Mouse (Mus musculus): Measurements from ENCODE around the gene Btbd35f6. TPM values are rescaled to one million over a fixed set of nuclear protein-coding genes. Genes with fewer than 3 reads are reported as not detected.
"Not testable (repeated sequence)": the region's sequence is repeated elsewhere in the genome, so short reads cannot be mapped to it uniquely, and the experiment has no call there.

The Btbd35f6 gene
- polyA plus RNA-seq (2015; fragmentation: Nextera tagmentation; extraction: Ambion mirVana) = not detected in 2 replicates

GRCm38 (mm10) chrX:33956440-33956839, at the start of gene Btbd35f6:
TSS of gene Btbd35f6 (minus strand) at chrX:33956540.
- H3K4me3 ChIP-seq (replicated peaks); H3K27me3 ChIP-seq; DNase-seq; H3K27ac ChIP-seq; H3K36me3 ChIP-seq; H3K9ac ChIP-seq; H3K4me1 ChIP-seq (replicated peaks); H3K9me3 ChIP-seq (replicated peaks); H3K4me2 ChIP-seq; ATAC-seq (ENCODE audit: low read depth): not testable (repeated sequence)
- 20% methylated on average over 1 of the region's 4 CpGs for WGBS (ENCODE audit: insufficient replicate concordance)

- not testable (repeated sequence) for H3K9me3 ChIP-seq (replicated peaks); H3K36me3 ChIP-seq; H3K4me2 ChIP-seq; ATAC-seq (ENCODE audit: low read depth); H3K27me3 ChIP-seq; H3K4me3 ChIP-seq (replicated peaks); DNase-seq; H3K27ac ChIP-seq; H3K4me1 ChIP-seq (replicated peaks); H3K9ac ChIP-seq
Observed at GRCm38 (mm10) chrX:33986716-33987115, 30.4 kb upstream of the Btbd35f6 start, which contains the start of gene Gm21870. TSS of gene Gm21870 (minus strand) at chrX:33986816.

GRCm38 (mm10) chrX:33930216-33930615, 26.1 kb downstream of the Btbd35f6 start:
- not testable (repeated sequence) for DNase-seq; ATAC-seq (ENCODE audit: low read depth)

GRCm38 (mm10) chrX:33928225-33928624, 28.1 kb downstream of the Btbd35f6 start:
- not testable (repeated sequence) for H3K9ac ChIP-seq
- 59% methylated on average over 4 of the region's 4 CpGs for WGBS (ENCODE audit: insufficient replicate concordance)

More at GRCm38 (mm10) chrX:33930216-33930615, 26.1 kb downstream of the Btbd35f6 start:
- not testable (repeated sequence) for H3K9me3 ChIP-seq (replicated peaks); H3K36me3 ChIP-seq; H3K9ac ChIP-seq; H3K27ac ChIP-seq; H3K4me3 ChIP-seq (replicated peaks); H3K4me1 ChIP-seq (replicated peaks); H3K27me3 ChIP-seq; H3K4me2 ChIP-seq
- WGBS (ENCODE audit: insufficient replicate concordance) = no CpG with 5 or more reads among the region's 1 CpGs

GRCm38 (mm10) chrX:33926344-33926743, 30.0 kb downstream of the Btbd35f6 start:
- H3K9me3 ChIP-seq (replicated peaks); H3K4me2 ChIP-seq; H3K36me3 ChIP-seq; H3K4me1 ChIP-seq (replicated peaks); H3K9ac ChIP-seq; DNase-seq; H3K4me3 ChIP-seq (replicated peaks); ATAC-seq (ENCODE audit: low read depth); H3K27ac ChIP-seq; H3K27me3 ChIP-seq: not testable (repeated sequence)
- WGBS (ENCODE audit: insufficient replicate concordance) = no CpG with 5 or more reads among the region's 1 CpGs

More at GRCm38 (mm10) chrX:33928225-33928624, 28.1 kb downstream of the Btbd35f6 start:
- H3K36me3 ChIP-seq; H3K4me2 ChIP-seq; H3K27me3 ChIP-seq; H3K4me1 ChIP-seq (replicated peaks); H3K9me3 ChIP-seq (replicated peaks); H3K27ac ChIP-seq; DNase-seq; H3K4me3 ChIP-seq (replicated peaks); ATAC-seq (ENCODE audit: low read depth): not testable (repeated sequence)

- H3K4me1 ChIP-seq (replicated peaks); H3K4me2 ChIP-seq; DNase-seq; ATAC-seq (ENCODE audit: low read depth); H3K4me3 ChIP-seq (replicated peaks); H3K9me3 ChIP-seq (replicated peaks); H3K27me3 ChIP-seq; H3K9ac ChIP-seq; H3K27ac ChIP-seq; H3K36me3 ChIP-seq: not testable (repeated sequence)
- 60% methylated on average over 2 of the region's 2 CpGs for WGBS (ENCODE audit: insufficient replicate concordance)
Observed at GRCm38 (mm10) chrX:33925420-33925819, 30.9 kb downstream of the Btbd35f6 start.

Other genes starting within 250 kb of the Btbd35f6 start
- gene Gm21870, start 30.3 kb upstream of the Btbd35f6 start, polyA plus RNA-seq (2015; fragmentation: Nextera tagmentation; extraction: Ambion mirVana) = not detected in 2 replicates
- gene Btbd35f9, start 205.0 kb upstream of the Btbd35f6 start, polyA plus RNA-seq (2015; fragmentation: Nextera tagmentation; extraction: Ambion mirVana) = not detected in 2 replicates